Mouse (Mus musculus): ENCODE results near the gene Rrnad1.

Rrnad1 gene

GRCm38 (mm10) chr3:87930078-87930795 lies at the start of gene Rrnad1, which contains the start of gene Isg20l2:
TSS of gene Rrnad1 (minus strand) at chr3:87930717.
TSS of gene Isg20l2 (plus strand) at chr3:87930314.
- peak; percentile 98 for DNase-seq (ENCODE audit: low spot score)

- DNase-seq (ENCODE audit: low spot score): no peak
Measured at GRCm38 (mm10) chr3:87980085-87980484, 49.6 kb upstream of the Rrnad1 start.

- DNase-seq (ENCODE audit: low spot score): no peak
Measured at GRCm38 (mm10) chr3:87979493-87979892, 49.0 kb upstream of the Rrnad1 start.

GRCm38 (mm10) chr3:87974381-87974987 lies 44.0 kb upstream of the Rrnad1 start:
- DNase-seq (ENCODE audit: low spot score): peak; percentile 94

- DNase-seq (ENCODE audit: low spot score): no peak
Measured at GRCm38 (mm10) chr3:87973593-87974380, 43.3 kb upstream of the Rrnad1 start.

- DNase-seq (ENCODE audit: low spot score): no peak
Measured at GRCm38 (mm10) chr3:87972776-87973175, 42.3 kb upstream of the Rrnad1 start.

GRCm38 (mm10) chr3:87972203-87972664 lies 41.7 kb upstream of the Rrnad1 start:
- peak; percentile 73 for DNase-seq (ENCODE audit: low spot score)

- no peak for DNase-seq (ENCODE audit: low spot score)
Measured at GRCm38 (mm10) chr3:87971489-87972202, 41.1 kb upstream of the Rrnad1 start.

- DNase-seq (ENCODE audit: low spot score): peak; percentile 95
Measured at GRCm38 (mm10) chr3:87970939-87971488, 40.5 kb upstream of the Rrnad1 start, which contains the start of gene Nes. TSS of gene Nes (plus strand) at chr3:87971078.

- peak; percentile 90 for DNase-seq (ENCODE audit: low spot score)
Measured at GRCm38 (mm10) chr3:87970184-87970938, 39.8 kb upstream of the Rrnad1 start.

GRCm38 (mm10) chr3:87960586-87961191 lies 30.2 kb upstream of the Rrnad1 start:
- peak; percentile 99 for DNase-seq (ENCODE audit: low spot score)

- no peak for DNase-seq (ENCODE audit: low spot score)
Measured at GRCm38 (mm10) chr3:87960191-87960585, 29.7 kb upstream of the Rrnad1 start.

- no peak for DNase-seq (ENCODE audit: low spot score)
Measured at GRCm38 (mm10) chr3:87959371-87959770, 28.9 kb upstream of the Rrnad1 start.

- DNase-seq (ENCODE audit: low spot score): peak; percentile 79
Measured at GRCm38 (mm10) chr3:87958967-87959366, 28.4 kb upstream of the Rrnad1 start.

- DNase-seq (ENCODE audit: low spot score): no peak
Measured at GRCm38 (mm10) chr3:87958476-87958875, 28.0 kb upstream of the Rrnad1 start.

- DNase-seq (ENCODE audit: low spot score): peak; percentile 76
Measured at GRCm38 (mm10) chr3:87958056-87958455, 27.5 kb upstream of the Rrnad1 start.

GRCm38 (mm10) chr3:87952440-87952839 lies 21.9 kb upstream of the Rrnad1 start:
- peak; percentile 72 for DNase-seq (ENCODE audit: low spot score)

- DNase-seq (ENCODE audit: low spot score): no peak
Measured at GRCm38 (mm10) chr3:87951946-87952345, 21.4 kb upstream of the Rrnad1 start.

- peak; percentile 76 for DNase-seq (ENCODE audit: low spot score)
Measured at GRCm38 (mm10) chr3:87949955-87950515, 19.5 kb upstream of the Rrnad1 start.

All from embryo, embryonic 10.5 days (tissue).